Mouse (Mus musculus) erythroblast, adult 5-6 weeks (primary cell): ENCODE results near the gene Ifnk. TPM values are rescaled to one million over a fixed set of nuclear protein-coding genes. Genes with fewer than 3 reads are reported as not detected.

Experiments used
- ATAC-seq: replicated peaks from 2 replicates; pipeline ENCODE4 v1.8.0; 2016; ENCODE audit warnings: moderate number of reproducible peaks, mild to moderate bottlenecking, moderate TSS enrichment, inconsistent platforms; ENCODE audit not compliant: poor library complexity, low FRiP score, severe bottlenecking
- total RNA-seq, 2 experiments: library from RNA; stranded (forward) in 1 of 2; stranded (reverse) in 1 of 2; fragments of 150-400 nt in 1 of 2; fragments of 200-764, 138-1000 nt in 1 of 2; gene quantifications; 2 replicates each; pipeline versions ENCODE4 v1.2.3 to v1.2.4; 2015 to 2017; ENCODE audit warnings: low replicate concordance in 2 of 2

Ifnk gene
- total RNA-seq (2015; ENCODE audit: low replicate concordance) (not detected in 2 replicates), total RNA-seq (2017; ENCODE audit: low replicate concordance) (not detected in 2 replicates)

DNA sequence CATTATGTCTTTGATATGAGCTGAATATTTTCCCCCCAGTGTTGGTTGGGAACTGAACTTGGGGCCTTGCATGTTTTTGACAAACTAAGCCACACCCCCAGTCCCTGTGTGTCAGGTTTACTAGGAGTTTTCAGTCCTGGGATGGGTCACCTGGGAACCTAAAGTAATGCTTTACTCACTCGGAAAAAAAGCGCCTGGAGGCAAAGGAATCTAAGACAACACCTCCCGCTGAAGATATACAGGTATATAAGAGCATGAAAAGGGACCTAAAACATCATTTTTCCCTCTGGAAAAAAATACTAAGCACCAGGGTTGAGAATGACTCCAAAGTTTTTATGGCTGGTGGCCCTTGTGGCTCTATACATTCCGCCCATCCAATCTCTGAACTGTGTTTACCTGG lies at the start of gene Ifnk:
TSS of gene Ifnk (plus strand) at position 301 of the 400 bp plus-strand sequence.
- no peak for ATAC-seq

DNA sequence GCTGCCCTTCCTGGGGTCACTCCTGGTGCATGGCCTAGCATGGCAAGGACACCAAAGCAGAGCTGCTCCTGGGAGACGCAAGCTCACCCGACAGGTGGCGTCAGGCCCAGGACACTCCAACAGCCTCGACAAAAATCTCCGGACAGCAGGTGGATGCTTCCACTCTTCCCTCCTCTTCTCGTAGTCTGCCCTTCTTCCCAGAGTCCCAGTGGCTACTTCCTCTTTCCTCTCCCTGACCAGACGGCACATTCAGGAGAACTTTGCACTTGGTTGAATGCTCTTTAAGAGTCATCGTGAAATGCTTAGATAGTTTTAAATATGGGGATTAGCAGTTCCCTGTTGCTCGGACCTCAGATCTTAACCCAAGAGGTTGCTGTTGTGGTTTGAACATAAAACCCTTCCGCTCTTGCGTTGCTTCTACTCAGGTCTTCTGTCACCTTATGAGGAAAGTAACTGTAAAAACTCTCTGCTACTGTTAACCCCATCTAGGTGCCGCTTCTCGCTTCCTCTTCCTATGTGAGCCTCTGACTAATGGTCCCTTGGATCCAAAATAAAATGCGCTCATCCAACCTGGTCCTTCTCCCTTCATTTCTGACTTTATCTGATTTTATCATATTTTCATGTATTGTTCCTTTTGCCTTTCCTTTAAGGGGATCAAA lies 46.6 kb upstream of the Ifnk start:
- no peak for ATAC-seq

DNA sequence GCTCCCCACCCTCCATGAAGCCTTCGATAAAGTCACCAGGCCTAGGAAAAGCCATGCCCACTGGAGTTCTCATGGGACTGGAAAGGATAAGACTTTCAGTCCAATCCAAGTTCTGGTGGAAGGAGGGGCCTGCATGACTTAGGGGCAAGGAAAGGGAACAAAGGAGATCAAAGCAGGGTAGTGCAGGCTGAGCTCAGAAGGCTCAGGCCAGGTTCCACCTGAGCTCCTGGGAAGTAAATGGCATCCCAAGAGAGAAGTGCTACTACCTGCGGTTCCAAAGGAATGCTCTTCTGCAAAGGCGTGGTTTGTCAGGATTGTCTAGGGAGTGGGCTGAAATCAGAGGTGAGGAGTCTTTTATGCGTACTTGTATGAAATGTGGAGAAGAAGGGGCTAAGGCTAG lies 39.4 kb upstream of the Ifnk start:
- ATAC-seq: no peak

DNA sequence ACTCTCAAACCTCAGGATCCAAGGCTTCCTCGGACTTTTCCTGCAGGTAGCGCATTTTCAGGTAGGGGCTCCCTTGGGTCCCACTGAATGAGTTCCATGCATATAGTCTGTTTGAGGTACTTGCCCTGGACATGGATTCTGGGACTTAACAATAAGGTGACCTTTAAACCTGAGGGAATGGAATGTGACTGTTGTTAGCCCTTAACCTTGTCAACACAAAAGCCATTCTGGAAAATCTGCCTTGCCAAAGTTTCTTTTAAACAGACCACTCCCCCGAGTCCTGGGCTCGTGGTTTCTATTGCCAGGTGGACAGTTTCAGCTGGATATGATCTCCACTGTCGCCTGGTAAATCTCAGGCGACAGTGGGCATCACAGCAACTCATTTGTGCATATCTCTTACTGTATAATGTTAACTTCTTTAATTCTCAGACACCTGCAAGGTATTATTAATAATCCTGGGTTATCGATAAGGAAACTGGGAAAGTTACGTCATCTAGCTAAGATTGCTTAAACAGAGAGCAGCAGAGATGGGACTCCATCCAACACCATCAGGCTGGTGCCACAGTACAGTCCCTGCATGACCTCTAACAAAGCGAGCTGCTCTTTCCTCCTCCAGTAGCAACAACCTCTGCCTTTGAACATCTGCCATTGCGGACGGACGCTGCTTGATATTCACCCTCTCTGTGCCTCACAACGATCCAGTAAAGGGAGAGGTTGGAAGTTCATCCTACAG lies 38.2 kb upstream of the Ifnk start:
- ATAC-seq: no peak

DNA sequence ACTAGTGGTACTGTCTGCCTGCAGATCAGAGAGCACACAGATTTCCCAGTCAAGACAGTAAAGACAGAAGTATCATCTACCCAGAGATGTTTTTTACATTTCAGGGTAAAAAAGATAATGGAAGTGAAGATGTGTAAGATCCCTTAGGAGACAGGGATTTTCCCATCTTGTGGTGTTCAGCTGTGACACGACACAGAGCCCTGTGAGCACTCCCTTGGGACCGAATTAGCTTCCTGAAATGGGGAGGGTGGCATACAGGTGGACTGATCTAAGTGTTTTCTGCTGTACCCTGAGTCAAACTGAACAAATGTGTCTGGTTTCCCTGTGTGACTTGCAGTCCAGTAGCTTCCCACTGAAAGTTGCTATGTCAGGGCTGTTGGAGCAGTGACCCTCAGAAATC lies 36.9 kb upstream of the Ifnk start:
- no peak for ATAC-seq

DNA sequence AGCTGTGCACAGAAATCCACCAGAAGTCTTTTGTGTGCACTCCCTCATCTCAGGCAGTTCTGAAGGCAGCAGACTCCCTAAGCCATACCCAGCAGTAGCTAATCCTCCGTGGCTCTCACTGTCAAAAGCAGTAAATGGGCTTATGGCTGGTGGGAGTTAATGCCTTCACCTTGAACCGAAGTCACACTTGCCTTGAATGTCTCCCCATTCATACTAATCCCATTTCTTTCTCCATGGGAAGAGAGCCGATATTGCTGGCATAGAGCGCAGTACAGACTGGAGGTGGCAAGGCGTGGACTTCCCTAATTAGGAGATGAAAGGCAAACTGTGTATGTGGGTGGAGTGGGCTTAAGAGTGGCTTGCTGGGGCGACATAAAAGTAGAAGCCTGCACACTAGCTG lies 35.9 kb upstream of the Ifnk start:
- ATAC-seq: no peak

DNA sequence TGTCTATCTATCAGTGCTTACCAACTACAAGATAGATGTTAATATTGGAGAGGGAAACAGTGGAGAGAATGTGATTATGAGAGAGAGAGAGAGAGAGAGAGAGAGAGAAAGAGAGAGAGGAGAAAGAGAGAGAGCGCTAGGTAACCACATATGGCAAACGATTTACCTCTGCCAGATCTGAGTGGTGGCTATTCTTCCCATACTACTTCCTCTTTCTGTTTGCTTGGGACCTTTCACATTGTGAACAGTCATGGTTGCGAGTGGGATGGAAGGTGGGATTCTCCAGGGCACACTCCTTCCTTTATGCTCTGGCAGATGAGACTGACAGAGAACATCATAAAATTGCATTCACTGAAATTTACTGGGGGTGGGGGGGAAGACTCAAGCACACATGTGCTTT lies 34.7 kb upstream of the Ifnk start:
- ATAC-seq: no peak

DNA sequence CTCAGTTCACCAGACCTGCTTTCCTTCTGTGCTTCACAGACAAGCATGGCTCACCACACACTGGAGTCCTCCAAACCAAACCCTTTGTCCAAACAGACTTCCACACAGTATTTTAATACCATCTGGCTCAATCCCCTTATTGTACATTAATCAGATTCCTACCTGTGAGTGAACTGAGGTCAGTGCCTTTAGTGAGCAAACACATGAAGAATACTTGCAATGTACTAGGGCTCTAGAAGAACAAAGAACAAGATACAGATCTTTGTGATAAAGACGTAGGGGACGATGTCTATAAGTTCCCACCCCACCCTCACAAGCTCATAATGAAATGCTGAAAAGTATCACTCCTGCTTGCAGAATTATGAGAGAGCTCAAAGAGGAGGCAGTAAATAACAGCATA lies 33.0 kb upstream of the Ifnk start:
- no peak for ATAC-seq

DNA sequence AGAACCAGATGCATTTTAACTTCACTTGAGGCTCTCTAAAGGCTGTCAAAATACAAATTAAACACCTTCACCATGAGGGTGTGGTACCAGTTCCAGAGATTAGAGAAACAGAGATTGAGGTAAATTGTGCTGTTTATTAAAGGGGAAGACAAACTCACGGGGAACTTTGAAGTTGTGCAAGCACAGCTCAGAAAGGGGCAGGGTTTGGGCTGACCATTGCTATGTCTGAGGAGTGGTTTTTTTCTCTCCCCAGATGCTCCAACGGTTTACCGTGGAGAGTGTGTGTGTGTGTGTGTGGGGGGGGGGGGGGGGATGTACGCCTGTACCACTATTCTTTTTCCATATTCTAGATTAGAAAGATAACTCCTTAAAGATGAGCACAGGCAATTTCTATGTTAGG lies 31.7 kb upstream of the Ifnk start:
- no peak for ATAC-seq

DNA sequence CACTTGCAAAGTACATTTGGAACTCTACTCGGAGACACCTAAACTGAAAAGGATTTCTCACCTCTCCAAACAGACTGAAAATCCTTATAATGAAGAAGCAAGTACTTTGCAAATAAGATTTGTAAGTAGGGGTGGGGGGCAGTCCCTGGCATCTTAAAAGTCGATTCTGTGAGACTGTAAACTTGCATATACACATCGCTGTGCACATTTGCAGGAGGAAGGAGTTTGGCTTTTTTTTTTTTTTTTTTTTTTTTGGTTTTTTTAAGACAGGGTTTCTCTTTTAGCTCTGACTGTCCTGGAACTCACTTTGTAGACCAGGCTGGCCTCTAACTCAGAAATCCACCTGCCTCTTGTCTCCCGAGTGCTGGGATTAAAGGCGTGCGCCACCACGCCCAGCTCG lies 31.3 kb upstream of the Ifnk start:
- ATAC-seq: no peak

DNA sequence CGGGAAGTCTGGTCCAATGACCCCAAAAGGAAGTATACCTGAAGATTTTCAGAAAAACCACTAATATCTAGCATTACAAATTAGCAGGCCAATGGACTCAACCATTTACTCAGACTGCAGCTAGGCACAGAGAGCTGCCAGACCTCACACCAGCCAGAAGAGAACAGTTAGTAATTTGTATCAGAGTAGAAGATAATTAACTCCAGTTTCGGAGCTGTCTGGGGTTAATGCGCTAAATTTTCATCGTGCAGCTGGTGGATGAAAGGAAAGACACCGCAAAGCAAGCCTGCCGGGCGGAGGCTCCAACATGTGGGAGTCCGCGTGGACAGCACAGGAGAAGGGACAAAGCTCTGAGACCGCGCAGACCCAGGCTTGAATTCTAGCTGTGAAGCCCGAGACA lies 30.8 kb upstream of the Ifnk start:
- no peak for ATAC-seq

DNA sequence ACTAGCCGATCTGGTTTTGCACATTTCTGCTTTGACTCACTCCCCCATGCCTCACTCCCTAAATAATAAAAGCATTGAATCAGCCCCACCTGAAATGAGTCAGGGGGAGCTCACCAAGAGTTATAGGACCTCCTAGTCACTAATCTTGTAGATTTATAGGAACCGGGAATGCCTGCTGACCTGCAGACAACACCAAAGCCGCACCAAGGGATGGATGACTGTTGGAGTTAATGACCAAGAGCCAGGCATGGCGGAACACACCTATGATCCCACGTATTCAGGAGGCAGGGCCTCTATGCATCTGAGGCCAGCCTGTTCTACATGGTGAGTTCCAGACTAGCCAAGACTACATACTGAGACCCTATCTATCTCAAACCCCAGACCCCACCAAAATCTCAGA lies 28.8 kb upstream of the Ifnk start:
- no peak for ATAC-seq

DNA sequence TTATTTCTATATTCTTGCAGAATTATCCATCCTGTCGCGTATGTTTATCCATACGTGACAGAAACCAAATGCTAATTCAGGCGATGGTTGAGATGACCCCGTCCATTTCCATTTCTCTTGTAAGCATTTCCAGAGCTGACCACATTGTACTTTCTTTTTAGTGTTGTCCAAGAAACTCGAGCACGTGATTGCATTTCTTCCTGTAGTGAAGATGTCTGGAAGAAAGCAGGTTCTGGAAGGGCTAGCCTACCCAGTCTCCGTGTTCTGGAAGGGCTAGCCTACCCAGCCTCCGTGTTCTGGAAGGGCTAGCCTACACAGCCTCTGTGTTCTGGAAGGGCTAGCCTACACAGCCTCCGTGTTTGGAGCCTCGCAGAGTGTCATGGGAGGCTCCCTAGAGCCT lies 27.8 kb upstream of the Ifnk start:
- ATAC-seq: no peak

DNA sequence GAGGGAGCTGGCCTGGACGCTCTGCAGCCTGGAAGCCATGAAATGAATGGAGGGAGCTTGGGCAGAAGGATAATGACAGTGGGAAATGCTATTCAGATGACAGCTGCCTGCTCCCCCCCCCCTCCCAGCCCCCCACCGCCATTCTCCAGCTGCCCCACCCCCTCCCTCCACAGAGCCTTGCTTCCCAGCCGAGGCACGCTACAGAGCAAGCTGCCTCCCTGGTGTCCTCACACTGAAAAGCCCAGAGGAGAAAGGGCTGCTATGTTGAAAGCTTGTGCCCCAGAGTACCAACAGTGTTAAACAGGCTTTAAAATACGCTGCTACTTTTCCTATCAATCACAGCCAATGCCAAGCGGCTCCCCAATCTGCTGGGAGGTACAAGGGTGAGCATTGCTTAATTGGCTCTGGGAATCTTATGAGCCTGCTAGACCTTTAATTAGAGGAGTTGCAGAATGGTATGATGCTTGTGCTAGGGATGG lies 26.5 kb upstream of the Ifnk start:
- ATAC-seq: no peak

DNA sequence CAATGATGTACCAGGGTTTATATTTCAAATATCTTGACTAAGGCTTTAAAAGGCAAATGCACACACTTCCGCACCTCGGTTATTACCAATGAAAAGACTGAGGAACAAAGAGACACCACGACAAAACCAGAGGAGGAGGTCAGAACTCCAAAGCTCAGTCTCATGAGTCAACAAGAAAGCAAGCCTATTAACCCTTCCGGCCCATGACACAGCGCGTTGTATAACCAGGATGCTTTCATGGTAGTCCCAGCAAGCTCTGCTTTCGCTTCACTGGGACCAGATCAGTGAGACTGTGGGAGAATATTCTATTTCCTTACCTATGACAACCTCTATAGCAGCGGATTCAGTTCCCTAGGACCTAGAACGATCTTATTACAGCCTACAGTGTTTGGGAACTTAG lies 25.1 kb upstream of the Ifnk start:
- ATAC-seq: no peak

DNA sequence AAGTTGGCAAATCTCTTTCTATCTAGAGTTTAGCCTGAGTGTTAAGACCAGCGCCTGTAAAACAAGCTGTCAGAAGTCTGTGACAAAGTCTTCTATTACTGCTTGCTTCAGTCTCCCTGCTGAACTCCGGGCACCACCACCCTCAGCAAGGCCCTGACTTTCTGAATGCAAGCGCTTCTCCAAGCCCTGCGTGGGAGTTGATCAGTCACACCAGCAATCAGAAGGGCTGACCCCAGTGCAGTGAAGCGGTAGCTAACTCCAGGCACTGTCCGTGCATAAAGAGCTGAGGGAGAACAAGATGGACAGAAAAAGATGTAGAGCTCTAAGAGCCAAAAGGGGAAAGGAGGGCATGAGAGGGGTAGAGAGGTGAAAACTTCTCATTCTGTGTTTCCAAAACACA lies 24.1 kb upstream of the Ifnk start:
- ATAC-seq: no peak

DNA sequence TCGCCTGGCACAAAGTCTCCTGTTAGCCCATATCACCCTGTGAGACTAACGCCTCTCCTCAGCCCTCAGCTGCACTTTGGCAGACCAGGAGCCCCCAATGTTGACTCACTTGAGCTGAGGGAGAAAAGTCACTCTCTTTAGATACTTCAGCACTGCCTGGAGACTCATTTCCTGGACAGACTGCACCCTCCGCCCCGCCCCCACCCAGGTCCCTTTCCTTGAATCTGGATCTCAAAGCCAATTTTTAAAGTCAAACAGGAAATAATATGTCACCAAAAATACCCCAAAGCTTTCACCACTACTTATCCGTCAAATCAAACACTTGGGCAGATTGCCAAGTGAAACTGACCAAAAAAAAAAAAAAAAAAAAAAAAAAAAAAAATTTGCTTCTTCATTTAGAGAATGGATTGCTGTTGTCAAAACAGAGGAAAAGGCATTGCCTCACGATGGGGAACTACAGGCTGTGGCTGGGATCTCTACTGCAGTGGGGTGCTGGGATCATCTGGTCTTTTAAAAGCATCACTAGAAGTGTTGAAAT lies 21.4 kb upstream of the Ifnk start:
- no peak for ATAC-seq

DNA sequence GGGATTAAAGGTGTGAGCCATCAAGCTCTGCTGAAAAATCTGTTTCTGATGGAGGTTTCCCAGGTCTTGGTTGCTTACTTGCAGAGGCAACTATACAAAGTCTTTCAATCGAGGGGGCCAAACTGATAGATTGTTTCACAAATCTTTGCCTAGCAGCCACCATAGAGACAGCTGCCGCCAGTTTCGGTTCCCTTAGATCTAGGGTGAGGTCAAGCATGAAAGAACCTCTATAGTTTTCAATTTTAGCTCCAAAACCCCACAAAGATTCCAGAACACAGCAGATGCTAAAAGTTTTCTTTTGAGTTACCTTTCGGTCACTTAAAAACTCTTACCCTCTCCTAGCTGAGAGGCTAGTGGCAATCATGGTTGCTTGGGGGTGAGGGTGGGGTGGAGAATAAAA lies 20.3 kb upstream of the Ifnk start:
- ATAC-seq: no peak

DNA sequence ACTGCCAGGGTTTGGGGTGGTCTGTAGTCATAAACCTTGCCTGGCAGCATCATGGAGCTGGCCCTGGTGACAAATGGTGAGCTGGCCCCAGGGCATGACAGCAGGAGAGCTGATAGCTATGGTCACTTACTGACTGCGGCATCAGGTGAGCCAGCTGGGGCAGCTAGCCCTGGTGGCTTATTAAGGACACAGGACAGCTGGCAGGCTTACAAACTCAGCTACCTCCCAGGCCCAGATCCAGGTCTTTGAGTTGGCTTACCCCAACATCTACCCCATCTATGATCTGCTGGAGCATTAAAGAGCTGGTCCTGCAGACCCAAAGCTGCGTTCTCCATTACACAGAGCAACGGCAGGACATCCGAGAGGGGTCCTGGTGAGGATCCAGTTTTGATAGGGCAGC lies 18.4 kb upstream of the Ifnk start:
- no peak for ATAC-seq

DNA sequence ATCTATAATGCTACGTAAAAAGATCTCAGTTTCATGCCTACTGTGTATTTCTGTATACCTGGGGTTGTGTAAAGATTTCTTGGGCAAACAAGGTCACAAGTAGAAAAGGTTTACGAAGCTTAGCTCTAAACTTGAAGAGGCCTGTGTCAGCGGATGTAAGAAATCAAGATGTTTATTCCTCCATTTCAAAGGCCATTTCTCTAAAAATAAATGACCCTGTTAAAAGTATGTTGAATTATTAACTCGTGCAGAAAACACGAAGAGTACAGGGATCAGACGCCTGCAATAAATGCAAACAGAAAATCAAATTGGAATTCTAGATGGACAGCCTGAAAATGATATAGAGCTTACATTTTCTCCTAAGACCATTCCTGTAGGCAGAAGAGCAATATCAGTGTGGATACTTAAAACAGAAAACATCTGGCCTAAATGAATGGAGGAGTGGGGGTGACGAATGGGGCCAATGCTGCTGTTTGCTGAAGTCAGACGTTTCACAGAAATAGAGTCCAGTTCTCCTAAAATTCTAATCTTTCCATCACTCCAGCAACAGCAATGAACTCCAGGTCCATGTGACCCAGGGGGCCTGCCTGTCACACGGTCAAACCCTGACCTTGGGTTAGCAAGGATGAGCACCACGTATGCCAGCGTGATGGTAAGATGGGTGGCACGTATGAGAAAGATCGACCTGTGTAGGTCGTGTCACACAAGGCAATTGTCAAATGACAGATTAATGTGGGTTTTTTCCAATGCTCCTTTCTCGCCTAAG lies 16.8 kb upstream of the Ifnk start:
- no peak for ATAC-seq

DNA sequence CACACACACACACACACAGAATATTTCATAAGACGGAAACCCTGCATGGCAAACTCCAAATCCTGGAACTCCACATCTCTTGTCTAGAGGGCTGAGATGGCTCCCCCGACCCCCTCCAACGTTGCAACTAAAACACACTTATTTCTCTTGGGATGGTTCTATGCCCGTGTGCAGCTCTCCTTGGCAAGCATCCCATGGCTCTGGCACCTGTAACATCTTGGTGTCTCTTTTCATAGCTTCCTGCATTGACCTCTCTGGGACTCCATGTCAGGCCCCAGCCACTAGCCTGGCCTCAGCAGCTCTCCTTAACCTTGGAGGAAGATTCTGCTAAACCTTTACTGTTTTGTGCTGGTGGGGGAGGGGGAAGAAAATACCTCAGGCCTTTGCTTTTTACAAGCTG lies 16.1 kb upstream of the Ifnk start:
- no peak for ATAC-seq
